Mouse (Mus musculus): ENCODE measurements around the gene Galm. TPM values are rescaled to one million over a fixed set of nuclear protein-coding genes. Genes with fewer than 3 reads are reported as not detected.

Gene Galm
- total RNA-seq, 2 experiments from 2014 or later, result 3.8 to 5.4 TPM

DNA sequence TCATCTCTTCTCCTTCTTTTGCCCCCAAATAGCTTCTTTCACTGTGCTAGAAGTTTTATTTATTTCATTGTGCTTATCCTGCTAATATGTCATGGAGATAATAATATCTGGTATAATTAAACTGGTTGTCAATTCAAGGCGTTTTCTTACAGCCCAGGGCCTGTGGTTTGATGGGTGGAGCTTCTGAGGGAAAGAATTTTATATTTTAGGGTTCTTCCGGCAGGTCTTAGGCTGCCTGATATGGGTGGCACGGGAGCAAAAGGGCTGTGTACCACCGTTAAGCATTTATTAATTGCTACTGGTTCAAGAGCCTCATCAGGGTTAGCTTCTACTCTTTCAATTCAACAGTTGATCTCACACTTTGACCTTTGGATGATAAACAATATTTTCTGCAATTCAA is 5.2 kb downstream of the Galm start:
- no peak overlapping the region for H3K27ac ChIP-seq
- no peak for TF ChIP-seq CTCF (conservative IDR thresholded peaks at IDR 0.05)
- no peak overlapping the region for H3K4me3 ChIP-seq
- no peak for DNase-seq (ENCODE audit: low spot score in 2 of 2)

DNA sequence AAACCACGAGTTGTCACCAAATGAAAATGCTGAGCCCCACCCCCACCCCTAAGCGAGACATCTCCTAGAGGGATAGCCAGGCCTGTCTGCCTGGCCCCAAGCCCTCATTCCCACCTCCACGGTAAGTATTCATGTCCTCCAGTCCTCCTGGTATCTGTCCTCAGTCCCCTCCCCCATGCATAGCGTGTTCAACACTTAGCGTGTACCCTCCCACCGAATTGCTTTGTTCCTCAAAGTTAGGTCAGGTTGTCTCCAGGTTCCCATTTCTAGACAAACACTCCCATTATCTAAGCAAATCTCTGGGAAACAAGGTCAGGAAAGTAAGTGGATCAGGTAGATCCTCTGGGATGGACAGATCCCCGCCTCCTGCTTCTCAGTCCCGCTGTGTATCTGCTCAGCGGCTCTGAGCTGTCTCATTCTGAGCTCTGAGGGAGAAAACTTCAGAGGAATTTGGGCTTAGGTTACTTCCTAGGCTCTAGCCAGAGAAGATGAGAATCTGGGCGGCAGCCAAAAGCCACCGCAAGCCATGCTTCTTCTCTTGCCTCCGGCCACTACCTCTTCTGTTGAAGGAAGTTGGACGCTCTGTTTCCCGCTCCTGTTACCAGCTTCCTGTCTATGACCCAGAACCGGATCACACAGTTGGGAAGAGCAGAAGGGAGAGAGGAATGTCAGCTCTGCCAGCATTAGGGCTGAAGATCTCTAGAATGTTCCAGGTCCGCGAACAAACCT is 11.3 kb downstream of the Galm start:
- Histone ChIP-seq H3K4me3 (no peak overlapping the region), H3K27ac (no peak overlapping the region)
- TF ChIP-seq CTCF (conservative IDR thresholded peaks at IDR 0.05), result no peak
- no peak for DNase-seq (ENCODE audit: low spot score in 2 of 2)

DNA sequence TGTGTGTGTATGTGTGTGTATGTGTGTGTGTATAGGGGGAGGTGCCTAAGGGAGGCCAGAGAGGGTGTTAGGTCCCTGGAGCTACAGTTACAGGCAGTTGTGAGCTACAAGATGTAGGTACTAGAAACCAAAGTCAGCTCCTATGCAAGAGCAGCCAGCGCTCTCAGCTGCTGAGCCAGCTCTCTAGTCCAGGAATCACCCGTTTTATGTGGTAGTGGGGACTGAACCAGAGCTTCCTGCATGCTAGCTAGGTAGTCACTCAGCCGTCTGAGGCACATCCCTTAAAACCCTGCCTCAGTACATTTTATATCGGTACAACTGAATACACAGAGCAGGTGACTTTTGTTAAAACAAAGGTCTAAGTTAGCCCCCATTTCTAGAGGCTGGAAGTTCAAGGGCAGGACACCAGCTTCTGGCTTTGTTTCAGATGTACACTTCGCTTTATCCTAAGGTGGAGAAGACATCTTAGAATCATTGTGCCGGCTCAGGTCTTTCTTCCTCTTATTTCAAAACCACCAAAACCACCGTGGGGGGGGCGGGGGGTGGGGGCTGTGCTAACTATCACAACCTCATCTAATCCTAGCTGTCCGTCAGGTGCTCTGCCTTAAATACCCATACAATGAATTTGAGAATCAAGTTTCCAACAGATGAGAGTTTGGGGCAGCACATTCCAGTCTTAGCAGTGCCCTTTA is 12.6 kb downstream of the Galm start:
- TF ChIP-seq CTCF (conservative IDR thresholded peaks at IDR 0.05), result no peak
- DNase-seq (ENCODE audit: low spot score in 2 of 2), result no peak
- Histone ChIP-seq H3K4me3 (no peak overlapping the region), H3K27ac (no peak overlapping the region)

DNA sequence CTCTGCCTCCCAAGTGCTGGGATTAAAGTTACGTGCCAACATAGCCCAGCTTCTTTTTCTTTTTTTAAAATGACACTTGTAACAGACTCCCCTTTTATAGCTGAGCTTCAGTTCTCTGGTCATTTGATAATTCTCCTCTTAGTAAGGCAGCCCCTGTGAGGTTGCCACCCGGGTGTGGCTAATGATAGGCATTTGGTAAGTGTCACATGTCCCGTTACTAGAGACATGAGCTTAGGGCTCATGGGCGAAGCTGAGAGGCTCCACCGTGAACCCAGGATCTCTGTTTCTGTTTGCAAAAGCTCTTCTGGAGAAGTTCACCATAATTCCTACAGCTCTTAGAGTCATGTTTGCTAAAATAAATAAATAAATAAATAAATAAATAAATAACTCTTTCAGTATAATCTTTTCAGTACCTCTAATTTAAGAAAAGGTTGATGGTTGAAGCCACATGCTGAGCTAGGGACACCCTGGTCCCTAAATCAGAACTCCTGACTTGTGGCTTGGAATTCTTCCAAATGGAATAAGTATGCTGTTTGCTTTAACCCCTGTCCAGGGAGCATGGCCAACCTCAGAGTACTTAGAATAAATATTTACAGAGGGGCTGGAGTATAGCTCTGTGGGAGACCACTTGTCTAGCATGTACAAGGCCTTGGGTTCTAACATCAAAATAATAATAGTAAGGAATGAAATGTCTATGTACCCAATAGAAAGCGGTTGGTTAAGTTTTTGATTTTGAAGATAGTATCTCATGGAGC is 16.4 kb downstream of the Galm start:
- no peak overlapping the region for H3K4me3 ChIP-seq
- TF ChIP-seq CTCF (conservative IDR thresholded peaks at IDR 0.05), result no peak

DNA sequence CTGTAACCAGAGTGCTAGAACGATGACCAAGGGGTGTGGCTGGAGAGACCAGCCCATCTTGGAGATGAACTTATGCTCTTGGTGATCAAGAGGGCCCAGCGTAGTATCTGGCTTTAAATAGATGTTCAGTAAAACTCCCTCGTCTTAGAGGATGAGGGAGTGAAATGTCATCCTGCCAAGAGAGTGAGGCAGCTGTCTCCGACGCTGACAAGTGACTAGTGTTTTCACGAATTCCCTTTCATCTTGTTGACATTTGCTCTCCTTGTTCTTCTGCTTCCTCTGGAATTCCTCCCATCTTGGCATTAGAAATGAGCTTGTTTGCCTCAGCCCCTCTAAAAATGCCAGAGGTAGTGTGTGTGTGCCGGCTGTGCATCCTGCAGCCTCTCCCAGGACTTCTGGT is 17.9 kb downstream of the Galm start:
- no peak for TF ChIP-seq CTCF (conservative IDR thresholded peaks at IDR 0.05)
- no peak overlapping the region for H3K4me3 ChIP-seq
- no peak for DNase-seq (ENCODE audit: low spot score in 2 of 2)

More for the DNA sequence above, 16.4 kb downstream of the Galm start:
- H3K27ac ChIP-seq, result no peak overlapping the region
- DNase-seq (ENCODE audit: low spot score in 2 of 2), result no peak

DNA sequence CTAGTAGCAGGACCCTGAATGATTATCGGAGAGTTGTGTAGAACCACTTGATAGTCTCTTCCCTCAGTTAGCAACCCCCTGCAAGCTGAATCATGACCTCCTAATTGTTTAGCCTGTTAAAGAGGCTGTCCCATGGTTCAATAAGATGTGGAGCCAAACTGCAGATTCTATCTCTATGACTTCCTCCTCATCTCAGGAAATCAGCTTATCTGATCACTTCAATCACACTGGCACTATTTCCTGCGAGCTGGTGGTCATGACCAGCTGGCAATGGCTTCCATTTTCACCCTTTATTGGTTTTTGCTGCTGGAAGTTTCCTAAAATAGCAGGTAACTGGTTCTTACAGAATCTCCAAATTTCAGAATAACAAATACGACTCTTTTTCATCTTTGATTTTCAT is 18.5 kb downstream of the Galm start:
- DNase-seq (ENCODE audit: low spot score in 2 of 2), result no peak
- no peak for TF ChIP-seq CTCF (conservative IDR thresholded peaks at IDR 0.05)
- Histone ChIP-seq H3K27ac (peak overlapping the region; percentile 28; the same call in 1 of the 2 replicates), H3K4me3 (no peak overlapping the region)

More for the DNA sequence above, 17.9 kb downstream of the Galm start:
- peak overlapping the region; percentile 28; the same call in 1 of the 2 replicates for H3K27ac ChIP-seq

DNA sequence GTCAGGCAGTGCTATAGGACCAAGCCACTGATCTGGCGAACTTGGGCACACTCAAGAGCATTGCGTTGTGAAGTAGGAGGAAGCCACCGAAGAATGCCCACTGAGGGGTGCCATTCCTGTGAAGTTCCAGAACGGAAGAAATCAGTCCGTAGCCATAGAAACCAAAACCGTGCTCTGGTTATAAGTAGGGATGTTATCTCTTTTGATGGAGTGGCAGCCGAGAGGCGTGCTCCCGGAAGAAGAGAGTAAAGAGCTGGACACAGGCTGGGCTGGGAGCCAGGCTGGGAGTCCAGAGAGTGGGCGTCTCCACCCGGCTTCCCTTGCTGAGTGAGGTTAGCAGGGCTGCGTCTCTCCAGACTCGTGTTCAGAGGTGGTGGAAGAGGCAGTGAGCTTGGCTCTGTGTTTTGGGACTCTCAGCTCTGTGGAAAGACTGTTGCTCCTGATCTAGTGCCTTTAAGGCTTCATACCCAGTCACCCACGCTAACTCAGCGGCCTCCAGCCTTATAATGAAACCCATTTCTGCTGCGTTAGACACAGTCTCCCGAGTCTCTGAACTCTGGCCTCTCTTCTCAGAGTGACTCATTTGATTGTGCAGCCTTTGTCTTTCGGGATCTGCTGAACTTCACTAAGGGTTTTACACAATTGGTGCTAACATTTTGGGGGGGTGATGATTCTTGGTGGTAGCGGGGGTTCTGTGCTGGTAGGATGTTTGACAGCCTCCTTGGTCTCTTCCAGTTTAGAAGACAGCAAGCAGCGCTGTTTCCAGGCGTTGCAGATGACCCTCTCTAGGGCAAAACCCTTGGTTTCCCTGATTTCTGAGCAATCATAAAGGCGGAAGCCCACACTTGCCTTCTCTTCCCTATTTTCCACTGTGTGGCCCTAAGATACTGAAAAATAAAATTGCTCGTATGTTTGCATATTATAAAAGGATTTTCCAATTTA is 21.1 kb downstream of the Galm start:
- Histone ChIP-seq H3K4me3 (peak overlapping the region; percentile 52), H3K27ac (peak overlapping the region; percentile 78)
- peak in 1 of 2 experiments; percentile 34 for DNase-seq (ENCODE audit: low spot score in 2 of 2)
- 0 out of 2 replicates have a peak, but pooled peaks have one; percentile 12 for TF ChIP-seq CTCF (conservative IDR thresholded peaks at IDR 0.05)

DNA sequence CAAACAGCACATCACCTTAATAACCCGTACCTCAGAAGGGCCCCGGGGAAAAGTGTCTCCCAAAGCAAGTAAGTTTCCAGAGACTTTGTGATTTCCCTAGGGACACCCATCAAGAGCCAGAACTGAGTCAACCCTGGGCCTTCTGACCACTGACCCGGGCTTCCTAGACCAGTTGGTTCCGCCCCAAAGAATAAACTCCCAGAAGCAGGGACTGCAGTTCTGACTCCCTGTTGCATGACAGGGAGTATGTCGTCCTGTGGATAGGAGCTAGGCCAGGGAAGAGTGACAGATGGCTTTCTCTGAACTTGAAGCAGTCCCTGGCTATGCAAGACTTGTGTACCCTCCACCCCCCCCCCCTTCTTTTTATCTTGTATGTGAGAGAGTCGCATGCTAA is 21.7 kb downstream of the Galm start:
- TF ChIP-seq CTCF (conservative IDR thresholded peaks at IDR 0.05), result no peak
- Histone ChIP-seq H3K4me3 (no peak overlapping the region), H3K27ac (peak overlapping the region; percentile 78; the same call in 1 of the 2 replicates)
- no peak for DNase-seq (ENCODE audit: low spot score in 2 of 2)

DNA sequence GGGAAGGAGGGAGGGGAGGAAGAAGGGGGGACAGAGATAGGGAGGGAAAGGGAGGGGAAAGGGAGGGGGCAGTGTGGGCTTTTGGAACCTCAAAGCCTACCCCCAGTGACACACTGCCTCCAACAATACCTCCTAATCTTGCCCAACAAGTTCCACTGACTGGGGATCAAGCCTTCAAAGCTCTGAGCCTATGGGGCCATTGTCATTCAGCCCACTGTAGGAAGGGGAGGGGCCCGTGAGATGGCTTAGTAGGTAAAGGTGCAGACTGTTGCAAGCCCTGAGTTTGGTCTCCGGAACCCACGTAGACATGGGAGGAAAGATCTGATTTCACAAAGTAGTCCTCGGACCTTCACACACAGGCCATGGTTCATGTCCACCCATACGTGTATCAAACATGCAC is 24.1 kb downstream of the Galm start:
- Histone ChIP-seq H3K27ac (no peak overlapping the region), H3K4me3 (no peak overlapping the region)
- no peak for TF ChIP-seq CTCF (conservative IDR thresholded peaks at IDR 0.05)
- DNase-seq (ENCODE audit: low spot score in 2 of 2), result no peak

DNA sequence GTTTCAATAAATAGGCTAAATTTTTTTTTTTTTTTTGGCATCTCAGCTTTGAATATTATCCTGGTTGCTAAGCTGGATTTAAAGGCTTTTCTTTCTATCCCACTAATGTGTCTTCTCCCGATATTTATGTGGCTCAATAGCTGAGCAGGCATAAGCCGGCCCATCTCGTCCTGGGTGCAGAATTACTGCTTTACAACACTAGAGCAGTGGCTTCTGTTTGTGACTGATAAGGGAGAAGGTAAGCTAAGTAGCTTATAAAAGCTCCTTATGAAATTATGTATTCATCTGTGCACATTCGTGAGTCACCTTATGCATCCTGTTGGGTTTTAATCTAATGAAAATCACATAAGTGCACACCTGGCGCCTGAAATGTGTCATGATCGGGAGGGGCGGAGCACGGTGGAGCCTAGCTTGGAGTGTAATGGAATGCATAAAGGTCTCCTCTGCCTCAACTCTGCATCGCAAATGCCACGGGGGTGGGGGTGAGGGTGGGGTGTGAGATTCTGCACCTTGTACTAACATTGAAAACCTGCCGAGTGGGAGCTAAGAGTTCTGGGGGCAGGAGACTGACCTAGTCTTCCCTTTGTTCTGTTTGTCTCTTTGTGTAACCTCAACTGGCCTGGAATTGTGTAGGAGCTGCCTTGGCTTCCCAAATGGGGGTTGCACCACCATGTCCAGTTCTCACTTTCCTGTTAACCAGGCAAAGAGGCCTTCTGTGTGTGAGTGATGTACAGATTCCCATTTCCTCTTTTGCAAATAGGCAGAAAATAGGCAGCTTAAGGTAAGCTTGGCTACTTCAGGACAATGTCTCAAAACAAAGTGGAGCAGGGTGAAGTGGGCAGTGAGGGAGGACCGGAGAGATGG is 25.7 kb downstream of the Galm start:
- no peak for TF ChIP-seq CTCF (conservative IDR thresholded peaks at IDR 0.05)
- Histone ChIP-seq H3K4me3 (no peak overlapping the region), H3K27ac (no peak overlapping the region)
- DNase-seq (ENCODE audit: low spot score in 2 of 2), result no peak

DNA sequence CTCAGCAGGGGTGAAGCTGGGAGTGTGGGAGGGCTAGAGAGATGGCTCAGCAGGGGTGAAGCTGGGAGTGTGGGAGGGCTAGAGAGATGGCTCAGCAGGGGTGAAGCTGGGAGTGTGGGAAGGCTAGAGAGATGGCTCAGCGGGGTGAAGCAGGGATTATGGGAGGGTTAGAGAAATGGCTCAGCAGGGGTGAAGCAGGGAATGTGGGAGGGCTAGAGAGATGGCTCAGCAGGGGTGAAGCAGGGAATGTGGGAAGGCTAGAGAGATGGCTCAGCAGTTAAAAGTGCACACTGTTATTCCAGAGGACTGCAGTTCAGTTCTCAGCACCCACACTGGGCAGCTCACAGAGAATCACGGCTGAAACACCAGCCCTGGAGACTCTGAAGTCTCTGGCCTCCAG is 26.4 kb downstream of the Galm start:
- DNase-seq (ENCODE audit: low spot score in 2 of 2), result no peak
- no peak overlapping the region for H3K27ac ChIP-seq
- no peak for TF ChIP-seq CTCF (conservative IDR thresholded peaks at IDR 0.05)
- no peak overlapping the region for H3K4me3 ChIP-seq
